Mouse (Mus musculus) embryonic fibroblast, embryonic 13.5 days (primary cell): ENCODE data around the gene Cyp3a41a. TPM values are rescaled to one million over a fixed set of nuclear protein-coding genes. Genes with fewer than 3 reads are reported as not detected.
"Not testable (repeated sequence)": the region's sequence is repeated elsewhere in the genome, so short reads cannot be mapped to it uniquely, and the experiment has no call there.

Source experiments
- H3K27ac ChIP-seq: 2 replicates; pipeline ENCODE4 v1.5.1; 2012; ENCODE audit warnings: low read length, control low read depth, inconsistent platforms; ENCODE audit not compliant: insufficient read depth
- H3K4me1 ChIP-seq: 2 replicates; pipeline ENCODE4 v1.6.1; 2011; ENCODE audit warnings: low read length; ENCODE audit not compliant: control insufficient read depth, insufficient read depth
- H3K4me3 ChIP-seq: 2 replicates; pipeline ENCODE4 v1.5.1; 2011; ENCODE audit warnings: mild to moderate bottlenecking, control low read depth, low read length; ENCODE audit not compliant: insufficient read depth
- CTCF ChIP-seq: IDR thresholded peaks from 2 replicates; pipeline ENCODE4 v1.5.1; 2011; ENCODE audit warnings: mild to moderate bottlenecking, control low read depth, low read length, moderate library complexity, borderline replicate concordance; ENCODE audit not compliant: insufficient read depth
- POLR2A ChIP-seq: IDR thresholded peaks from 2 replicates; pipeline ENCODE4 v1.6.1; 2011; ENCODE audit warnings: low read depth, mild to moderate bottlenecking, control low read depth, low read length, moderate library complexity
- polyA plus RNA-seq: library from polyadenylated mRNA; stranded (reverse); fragments of >200 nt; gene quantifications from 2 replicates; pipeline ENCODE4 v1.2.4, GENCODE M21; 2011; ENCODE audit warnings: low read depth; ENCODE audit not compliant: missing spikeins, insufficient read length

The Cyp3a41a gene
- not detected in 2 replicates for polyA plus RNA-seq

DNA sequence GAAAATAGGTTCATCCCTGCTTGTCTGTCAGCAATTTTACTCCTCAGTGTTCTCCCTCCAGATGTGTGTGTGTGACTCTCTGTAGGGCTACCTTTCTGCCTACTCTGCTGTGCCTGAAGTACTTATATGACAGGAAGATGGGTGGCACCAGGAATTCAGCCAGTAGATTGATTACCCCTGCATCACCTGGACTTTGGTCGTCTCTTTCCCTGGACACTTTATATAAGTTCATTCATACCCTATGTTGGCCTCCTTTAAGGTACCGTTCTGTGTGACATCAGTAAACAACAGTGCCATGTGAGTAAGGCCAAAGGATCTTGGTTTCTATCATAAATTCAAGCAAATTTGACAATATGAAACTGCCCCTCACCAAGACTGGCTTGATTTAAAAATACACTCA, at the start of gene Cyp3a41a:
TSS of gene Cyp3a41a (minus strand) at position 101 of the 400 bp plus-strand sequence.
- H3K27ac ChIP-seq, H3K4me3 ChIP-seq, H3K4me1 ChIP-seq: not testable (repeated sequence)

DNA sequence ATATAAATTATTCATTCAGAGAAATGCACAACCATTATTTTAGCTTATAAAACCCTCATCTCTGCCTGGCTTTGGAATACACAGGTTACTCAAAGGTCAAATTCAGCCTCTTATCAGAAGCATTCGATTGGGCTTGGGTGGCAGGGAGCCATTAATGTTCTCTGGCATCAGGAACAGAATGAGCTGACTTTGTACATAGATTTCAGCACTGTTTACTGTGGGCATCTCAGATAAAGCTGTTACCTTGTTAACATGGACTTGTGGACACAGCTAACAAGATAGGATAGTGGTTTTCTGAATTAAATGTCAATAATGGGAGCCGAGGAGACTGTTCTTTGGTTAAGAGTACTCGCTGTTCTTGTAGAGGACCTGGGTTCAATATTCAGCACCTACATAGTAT, 17.6 kb upstream of the Cyp3a41a start:
- H3K4me1 ChIP-seq, H3K4me3 ChIP-seq, H3K27ac ChIP-seq: not testable (repeated sequence)

DNA sequence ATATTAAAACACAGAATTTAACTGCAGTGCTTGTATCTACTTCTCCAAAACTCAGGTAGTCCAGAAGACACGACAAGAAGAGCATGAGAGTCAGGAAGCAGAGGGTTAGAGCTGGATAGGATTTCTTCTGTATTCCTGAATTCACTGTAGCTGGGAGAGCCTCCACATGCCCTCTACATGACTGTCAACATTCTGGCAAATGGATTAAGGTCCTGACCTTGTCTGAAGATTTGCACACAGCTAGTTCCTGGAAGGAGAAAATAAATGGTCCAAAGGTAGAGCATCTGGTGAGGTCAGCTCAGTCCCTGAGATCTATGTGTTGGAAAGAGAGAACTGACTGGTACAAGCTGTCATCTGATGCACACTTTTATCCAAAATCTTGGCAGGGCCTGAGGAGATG, 5.6 kb downstream of the Cyp3a41a start:
- H3K4me1 ChIP-seq, H3K4me3 ChIP-seq, H3K27ac ChIP-seq: not testable (repeated sequence)

DNA sequence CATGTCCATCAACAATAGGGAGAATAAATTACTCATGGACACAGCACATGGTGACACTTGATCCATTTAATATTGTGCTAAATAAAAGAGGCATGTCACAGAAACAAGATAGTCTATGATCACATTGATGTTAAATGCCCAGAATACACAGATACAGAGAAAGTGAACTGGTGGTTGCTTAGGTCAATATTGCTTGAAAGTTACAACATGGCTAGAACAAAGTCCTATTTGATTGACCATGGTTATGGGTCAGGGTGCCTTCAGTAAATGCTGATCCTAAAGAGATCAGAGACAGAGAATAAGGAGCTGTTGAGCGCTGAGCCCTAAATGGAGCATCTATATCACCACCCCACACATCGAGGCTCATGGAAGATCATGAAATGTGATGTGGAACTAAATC, 12.6 kb downstream of the Cyp3a41a start:
- H3K4me1 ChIP-seq, H3K4me3 ChIP-seq: not testable (repeated sequence)

DNA sequence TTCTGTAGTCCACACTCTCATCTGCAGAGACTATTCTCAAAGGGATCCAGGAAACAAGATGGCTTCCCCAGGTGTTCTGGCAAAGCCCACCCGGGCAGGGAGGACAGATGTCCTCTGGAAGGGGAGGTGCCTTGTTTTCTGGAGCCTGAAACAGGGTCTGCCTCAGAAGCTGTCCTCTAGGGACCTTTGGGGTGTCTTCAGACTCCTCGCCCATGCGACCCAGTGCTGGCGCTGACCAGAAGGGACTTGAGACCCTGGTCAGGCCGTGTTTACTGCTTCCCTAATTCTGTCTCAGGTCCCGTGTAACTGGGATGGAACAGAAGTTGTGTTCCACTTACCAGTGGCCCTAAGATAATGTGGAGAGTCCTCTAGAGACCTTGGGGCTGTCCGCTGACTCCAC, 57.9 kb downstream of the Cyp3a41a start:
- Histone ChIP-seq H3K4me1 (no peaks in the 10 kb centered on the region), H3K4me3 (no peak overlapping the region), H3K27ac (no peak overlapping the region)
- no peak for TF ChIP-seq POLR2A
- TF ChIP-seq CTCF = no peak

More for the DNA sequence above, 12.6 kb downstream of the Cyp3a41a start:
- H3K27ac ChIP-seq = not testable (repeated sequence)

DNA sequence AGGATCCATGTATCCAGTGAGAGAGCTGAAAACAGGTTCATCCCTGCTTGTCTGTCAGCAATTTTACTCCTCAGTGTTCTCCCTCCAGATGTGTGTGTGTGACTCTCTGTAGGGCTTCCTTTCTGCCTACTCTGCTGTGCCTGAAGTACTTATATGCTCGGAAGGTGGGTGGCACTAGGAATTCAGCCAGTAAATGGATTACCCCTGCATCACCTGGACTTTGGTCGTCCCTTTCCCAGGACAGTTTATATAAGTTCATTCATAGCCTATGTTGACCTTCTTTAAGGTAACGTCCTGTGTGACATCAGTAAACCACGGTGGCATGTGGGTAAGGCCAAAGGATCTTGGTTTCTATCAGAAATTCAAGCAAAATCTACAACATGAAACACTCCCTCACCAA, 72.2 kb downstream of the Cyp3a41a start:
- no peak for TF ChIP-seq CTCF
- TF ChIP-seq POLR2A = no peak
- H3K4me1 ChIP-seq = no peaks in the 10 kb centered on the region
- H3K4me3 ChIP-seq = no peak overlapping the region
- H3K27ac ChIP-seq = no peak overlapping the region

Other genes with a start within 250 kb of the Cyp3a41a start
- gene Cyp3a41b, start 135.4 kb downstream of the Cyp3a41a start, polyA plus RNA-seq = not detected in 2 replicates
- not detected in 2 replicates for gene Cyp3a44, start 85.7 kb upstream of the Cyp3a41a start, polyA plus RNA-seq
- gene Cyp3a11, start 159.8 kb upstream of the Cyp3a41a start, polyA plus RNA-seq = not detected in 2 replicates